Mouse (Mus musculus): ENCODE measurements around the gene Tns1. TPM values are rescaled to one million over a fixed set of nuclear protein-coding genes. Genes with fewer than 3 reads are reported as not detected.

Gene Tns1
- total and polyA plus RNA-seq, 3 experiments = 365 to 748 (median 629) TPM

DNA sequence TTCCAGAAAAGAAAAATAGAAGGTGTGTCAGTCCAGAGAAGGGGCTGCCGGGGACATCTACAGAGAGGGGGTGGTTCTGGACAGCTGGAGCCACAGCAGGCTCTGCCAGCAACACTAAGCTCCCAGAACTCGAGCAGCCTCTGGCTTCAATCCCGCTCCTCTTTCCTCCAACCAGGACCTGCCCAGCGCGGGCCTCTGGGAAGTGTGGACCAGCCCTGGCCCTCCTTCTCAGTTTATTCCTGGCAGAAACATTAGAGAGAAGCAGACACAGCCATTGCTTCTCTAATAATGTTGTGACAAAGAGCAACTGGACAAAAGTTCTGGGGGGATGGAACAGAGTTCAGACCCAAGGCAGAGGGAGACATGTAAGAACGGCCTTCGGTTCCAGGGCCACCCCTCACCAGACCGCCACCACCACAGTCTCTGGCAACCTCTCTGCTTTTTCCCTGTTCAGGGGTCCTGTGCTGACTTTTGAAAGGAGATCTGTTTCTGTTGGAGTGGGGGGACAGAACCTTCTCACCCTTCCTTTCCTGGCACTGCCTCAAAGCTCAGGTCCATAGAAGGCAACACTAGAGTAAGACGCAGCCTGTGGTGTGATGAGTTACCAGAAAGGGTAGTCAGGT lies 180.5 kb downstream of the Tns1 start:
- 41% methylated on average over 9 of the region's 9 CpGs for WGBS
- peaks cover 40% of the 10 kb centered on the region for H3K4me1 ChIP-seq (ENCODE audit: control insufficient read depth, insufficient read depth, low read length)
- H3K27me3 ChIP-seq (ENCODE audit: control insufficient read depth, insufficient read depth, low read length) = no peaks in the 10 kb centered on the region
- H3K79me2 ChIP-seq (replicated peaks; ENCODE audit: control insufficient read depth, insufficient read depth, low read length) = no peaks in the 10 kb centered on the region
- H3K36me3 ChIP-seq (ENCODE audit: control insufficient read depth, insufficient read depth, low read length) = peaks cover 32% of the 10 kb centered on the region
- intact Hi-C loops (cut with DNase I) = loop anchor here (2.0 kb wide), 1 partner anchor 15 kb away; no protein-coding TSS in a partner anchor
- TF ChIP-seq EP300 (IDR thresholded peaks at IDR 0.05; ENCODE audit: insufficient read depth, low read depth, low read length) (no peak), POLR2A (IDR thresholded peaks at IDR 0.05; ENCODE audit: insufficient read depth, low read depth, low read length) (0 out of 2 replicates have a peak, but pooled peaks have one; percentile 8), CTCF (IDR thresholded peaks at IDR 0.05) (no peak)
- peak; percentile 76 to 87 for DNase-seq
- no peak overlapping the region; the same call in 1 of the 2 replicates for H3K9ac ChIP-seq (ENCODE audit: low read depth, low read length)
- peak overlapping the region; percentile 75 for H3K27ac ChIP-seq
- no peak overlapping the region for H3K4me3 ChIP-seq

DNA sequence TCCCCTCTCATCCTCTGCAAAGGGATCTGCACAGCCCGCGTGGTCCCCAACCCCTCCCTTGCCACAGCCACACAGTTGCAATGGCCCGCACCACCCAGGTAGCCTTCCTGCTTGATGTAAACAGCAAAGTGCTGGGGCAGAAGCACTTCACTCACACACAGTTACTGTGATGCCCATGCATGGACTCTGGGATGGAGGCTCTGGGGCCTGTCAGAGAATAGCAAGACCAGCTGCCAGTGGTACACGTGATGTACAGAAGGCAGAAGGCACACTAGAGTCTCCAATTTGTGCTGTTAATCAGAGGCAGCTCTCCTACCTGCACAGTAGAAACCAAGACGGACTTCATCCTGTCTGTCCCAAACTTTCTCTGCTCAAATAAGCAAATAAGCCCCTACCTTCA lies 181.0 kb downstream of the Tns1 start:
- Histone ChIP-seq H3K4me3 (no peak overlapping the region), H3K4me1 (ENCODE audit: control insufficient read depth, insufficient read depth, low read length) (peaks cover 38% of the 10 kb centered on the region), H3K79me2 (replicated peaks; ENCODE audit: control insufficient read depth, insufficient read depth, low read length) (no peaks in the 10 kb centered on the region), H3K27ac (peak overlapping the region; percentile 75), H3K36me3 (ENCODE audit: control insufficient read depth, insufficient read depth, low read length) (peaks cover 31% of the 10 kb centered on the region), H3K9ac (ENCODE audit: low read depth, low read length) (0 out of 2 replicates have a peak overlapping the region, but pooled peaks have one; percentile 1), H3K27me3 (ENCODE audit: control insufficient read depth, insufficient read depth, low read length) (no peaks in the 10 kb centered on the region)
- TF ChIP-seq CTCF (IDR thresholded peaks at IDR 0.05) (no peak), POLR2A (IDR thresholded peaks at IDR 0.05; ENCODE audit: insufficient read depth, low read depth, low read length) (no peak), EP300 (IDR thresholded peaks at IDR 0.05; ENCODE audit: insufficient read depth, low read depth, low read length) (no peak)
- intact Hi-C loops (cut with DNase I) = loop anchor here (2.0 kb wide), 1 partner anchor 16 kb away; no protein-coding TSS in a partner anchor
- WGBS = 69% methylated on average over 5 of the region's 5 CpGs
- no peak for DNase-seq

DNA sequence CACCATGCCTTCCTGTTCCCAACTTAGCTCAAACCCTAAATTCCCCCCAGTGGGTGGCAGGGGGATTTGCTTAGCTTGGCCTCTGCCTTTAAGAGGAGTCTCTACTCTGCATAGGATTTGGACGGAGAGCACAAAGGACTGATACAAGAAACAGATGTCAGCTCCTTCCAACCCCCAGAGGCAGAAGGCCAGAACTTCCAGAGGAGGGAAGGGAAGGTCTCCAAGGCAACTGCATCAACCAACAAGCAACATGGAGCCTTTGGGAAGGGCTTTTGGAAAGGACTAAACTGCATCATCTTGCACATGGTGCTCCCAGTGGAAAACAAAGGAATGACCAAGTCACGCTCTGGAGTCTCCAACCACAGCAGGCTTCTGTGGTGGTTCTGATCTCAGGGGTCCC lies 182.0 kb downstream of the Tns1 start:
- peaks cover 30% of the 10 kb centered on the region for H3K4me1 ChIP-seq (ENCODE audit: control insufficient read depth, insufficient read depth, low read length)
- WGBS = 12% methylated on average over 2 of the region's 2 CpGs
- intact Hi-C loops (cut with DNase I) = loop anchor here (2.0 kb wide), 1 partner anchor 17 kb away; no protein-coding TSS in a partner anchor

DNA sequence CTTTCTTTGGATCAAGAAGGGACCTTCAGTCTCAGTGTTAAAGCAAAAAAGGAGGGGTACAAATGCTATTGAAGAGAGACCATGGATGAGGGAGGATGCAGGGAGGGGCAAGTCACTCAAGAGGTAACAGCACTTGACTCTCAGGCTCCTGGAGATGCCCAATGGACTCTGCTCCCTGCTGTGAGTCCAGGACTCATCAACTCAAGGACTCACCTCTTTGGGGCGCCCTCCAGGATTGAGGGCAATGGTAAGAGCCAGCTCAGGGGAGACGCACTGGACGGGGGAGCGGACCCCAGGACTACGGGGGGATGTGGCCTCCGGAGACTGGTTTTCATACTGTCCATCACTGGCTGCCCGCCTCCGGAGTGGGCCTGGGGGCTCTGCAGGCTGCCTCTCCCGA lies 182.6 kb downstream of the Tns1 start:
- Histone ChIP-seq H3K9ac (ENCODE audit: low read depth, low read length) (no peak overlapping the region), H3K4me1 (ENCODE audit: control insufficient read depth, insufficient read depth, low read length) (peaks cover 27% of the 10 kb centered on the region), H3K36me3 (ENCODE audit: control insufficient read depth, insufficient read depth, low read length) (peaks cover 27% of the 10 kb centered on the region), H3K27me3 (ENCODE audit: control insufficient read depth, insufficient read depth, low read length) (no peaks in the 10 kb centered on the region), H3K27ac (peak overlapping the region; percentile 49), H3K4me3 (no peak overlapping the region), H3K79me2 (replicated peaks; ENCODE audit: control insufficient read depth, insufficient read depth, low read length) (no peaks in the 10 kb centered on the region)
- DNase-seq = no peak
- TF ChIP-seq CTCF (IDR thresholded peaks at IDR 0.05) = no peak
- no peak for TF ChIP-seq POLR2A (IDR thresholded peaks at IDR 0.05; ENCODE audit: insufficient read depth, low read depth, low read length)
- TF ChIP-seq EP300 (IDR thresholded peaks at IDR 0.05; ENCODE audit: insufficient read depth, low read depth, low read length) = no peak
- intact Hi-C loops (cut with DNase I) = loop anchor here (2.0 kb wide), 1 partner anchor 17 kb away; no protein-coding TSS in a partner anchor
- WGBS = 86% methylated on average over 9 of the region's 9 CpGs

More for the DNA sequence above, 182.0 kb downstream of the Tns1 start:
- Histone ChIP-seq H3K9ac (ENCODE audit: low read depth, low read length) (no peak overlapping the region), H3K79me2 (replicated peaks; ENCODE audit: control insufficient read depth, insufficient read depth, low read length) (no peaks in the 10 kb centered on the region), H3K27ac (peak overlapping the region; percentile 64), H3K4me3 (no peak overlapping the region), H3K27me3 (ENCODE audit: control insufficient read depth, insufficient read depth, low read length) (no peaks in the 10 kb centered on the region), H3K36me3 (ENCODE audit: control insufficient read depth, insufficient read depth, low read length) (peaks cover 24% of the 10 kb centered on the region)
- TF ChIP-seq EP300 (IDR thresholded peaks at IDR 0.05; ENCODE audit: insufficient read depth, low read depth, low read length) (peak; percentile 66; the same call in 1 of the 2 replicates), CTCF (IDR thresholded peaks at IDR 0.05) (peak; percentile 51), POLR2A (IDR thresholded peaks at IDR 0.05; ENCODE audit: insufficient read depth, low read depth, low read length) (no peak)
- DNase-seq = peak in 1 of 2 experiments; percentile 83

DNA sequence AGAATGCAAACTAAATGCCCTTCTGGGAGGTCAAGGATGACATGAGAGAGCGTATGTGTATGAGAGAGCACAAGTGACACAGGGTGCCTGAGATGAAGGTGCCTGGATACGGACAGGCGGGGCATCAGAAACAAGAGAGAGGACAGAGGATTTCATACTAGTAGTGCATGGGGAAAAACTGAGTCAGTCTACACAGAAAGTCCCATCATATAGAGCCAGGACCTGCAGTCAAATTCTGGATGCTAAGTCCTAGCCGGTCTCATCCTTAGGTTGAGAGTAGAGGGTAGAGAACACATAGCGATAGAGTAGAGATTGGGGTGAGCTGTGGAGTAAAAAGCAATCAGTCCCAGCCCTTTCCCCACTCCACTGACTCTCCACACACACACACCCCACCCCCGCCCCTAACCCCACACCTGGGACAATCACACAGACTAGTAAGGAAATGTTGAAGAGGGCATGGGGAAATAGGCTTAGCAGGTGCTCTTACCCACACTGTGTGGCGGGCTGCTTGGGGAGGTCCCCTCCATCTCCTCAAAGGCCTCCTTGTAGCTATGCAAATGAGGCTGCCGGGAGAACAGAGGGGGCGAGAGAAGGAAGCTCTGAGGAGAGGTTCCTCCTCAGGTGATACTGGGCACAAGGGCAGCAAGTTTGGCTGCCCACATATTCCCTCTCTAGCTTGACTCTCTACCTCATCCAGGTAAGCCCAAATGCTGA lies 183.6 kb downstream of the Tns1 start:
- no peak overlapping the region for H3K4me3 ChIP-seq
- no peaks in the 10 kb centered on the region for H3K79me2 ChIP-seq (replicated peaks; ENCODE audit: control insufficient read depth, insufficient read depth, low read length)
- H3K4me1 ChIP-seq (ENCODE audit: control insufficient read depth, insufficient read depth, low read length) = peaks cover 27% of the 10 kb centered on the region
- intact Hi-C loops (cut with DNase I) = no loop called here
- H3K27ac ChIP-seq = no peak overlapping the region; the same call in 1 of the 2 replicates
- H3K36me3 ChIP-seq (ENCODE audit: control insufficient read depth, insufficient read depth, low read length) = peaks cover 37% of the 10 kb centered on the region
- no peak for DNase-seq
- H3K27me3 ChIP-seq (ENCODE audit: control insufficient read depth, insufficient read depth, low read length) = no peaks in the 10 kb centered on the region
- 87% methylated on average over 9 of the region's 9 CpGs for WGBS
- H3K9ac ChIP-seq (ENCODE audit: low read depth, low read length) = no peak overlapping the region
- no peak for TF ChIP-seq CTCF (IDR thresholded peaks at IDR 0.05)
- no peak for TF ChIP-seq EP300 (IDR thresholded peaks at IDR 0.05; ENCODE audit: insufficient read depth, low read depth, low read length)
- no peak for TF ChIP-seq POLR2A (IDR thresholded peaks at IDR 0.05; ENCODE audit: insufficient read depth, low read depth, low read length)

Data from heart, adult 2 months (tissue).